Mouse (Mus musculus): ENCODE measurements around the gene Lrrc36.

- TF ChIP-seq CTCF (IDR thresholded peaks at IDR 0.05; ENCODE audit: borderline replicate concordance, insufficient read depth, low read length), result no peak
- no peak for TF ChIP-seq POLR2A (IDR thresholded peaks at IDR 0.05; ENCODE audit: low read depth, low read length)
These were observed 8.9 kb upstream of the Lrrc36 start for GRCm38 (mm10) chr8:105404496-105404895.
